ENCODE assay signal across 24 mouse cellular contexts in genomic region chr10:97028776-97029175, GRCm38 (mm10).
DNase-seq lines count a peak whose midpoint lies in the region; ATAC-seq and TF ChIP-seq lines count a peak whose summit lies in the region.
"Had no signal": no experiment of that assay in that cellular context is flagged by ENCODE, and none has a peak within 500 bp of the region (broad histone marks: within the 10 kb centered on the region; RNA-seq: fewer than 3 reads in every experiment).

No protein-coding gene starts in this region.

- no peak overlapping the region for H3K27ac ChIP-seq in forebrain, postnatal 0 days (ENCODE audit: low read depth, low read length)
- no peak overlapping the region for H3K27ac ChIP-seq in forebrain, embryonic 10.5 days
- no peak overlapping the region for H3K27ac ChIP-seq in midbrain, embryonic 11.5 days (ENCODE audit: low read depth, low read length)
- H3K27ac ChIP-seq in midbrain, embryonic 16.5 days (ENCODE audit: low read length) = no peak overlapping the region
- H3K27ac ChIP-seq: gastrocnemius, adult 2 months; hindbrain, embryonic 13.5 days had no signal

- no peaks in the 10 kb centered on the region for H3K4me1 ChIP-seq in forebrain, postnatal 0 days (ENCODE audit: insufficient read depth)
- H3K4me1 ChIP-seq in forebrain, embryonic 10.5 days = no peaks in the 10 kb centered on the region
- H3K4me1 ChIP-seq in midbrain, embryonic 11.5 days (ENCODE audit: control insufficient read depth, insufficient read depth, low read length) = no peaks in the 10 kb centered on the region
- no peaks in the 10 kb centered on the region for H3K4me1 ChIP-seq in midbrain, embryonic 16.5 days (ENCODE audit: control insufficient read depth, insufficient read depth, low read length)
- H3K4me1 ChIP-seq: hindbrain, embryonic 13.5 days had no signal

- no peak overlapping the region for H3K9ac ChIP-seq in forebrain, postnatal 0 days
- H3K9ac ChIP-seq in midbrain, embryonic 11.5 days (ENCODE audit: low read length) = no peak overlapping the region
- H3K9ac ChIP-seq in midbrain, embryonic 16.5 days (ENCODE audit: low read depth, low read length) = no peak overlapping the region
- H3K9ac ChIP-seq: hindbrain, embryonic 13.5 days had no signal

- H3K9me3 ChIP-seq in forebrain, postnatal 0 days (ENCODE audit: low read length) = no peaks in the 10 kb centered on the region
- no peaks in the 10 kb centered on the region for H3K9me3 ChIP-seq in forebrain, embryonic 10.5 days
- H3K9me3 ChIP-seq in midbrain, embryonic 11.5 days (ENCODE audit: control insufficient read depth, low read length) = no peaks in the 10 kb centered on the region
- no peaks in the 10 kb centered on the region for H3K9me3 ChIP-seq in midbrain, embryonic 16.5 days (replicated peaks; ENCODE audit: control insufficient read depth, low read length, poor library complexity, severe bottlenecking)
- H3K9me3 ChIP-seq: hindbrain, embryonic 13.5 days had no signal

- H3K36me3 ChIP-seq in forebrain, postnatal 0 days (ENCODE audit: insufficient read depth) = no peaks in the 10 kb centered on the region
- no peaks in the 10 kb centered on the region for H3K36me3 ChIP-seq in forebrain, embryonic 10.5 days (replicated peaks)
- H3K36me3 ChIP-seq in midbrain, embryonic 11.5 days (ENCODE audit: control insufficient read depth, insufficient read depth, low read length) = no peaks in the 10 kb centered on the region
- no peaks in the 10 kb centered on the region for H3K36me3 ChIP-seq in midbrain, embryonic 16.5 days (ENCODE audit: control insufficient read depth, insufficient read depth, low read length)
- H3K36me3 ChIP-seq: hindbrain, embryonic 13.5 days had no signal

- ATAC-seq in forebrain, postnatal 0 days = no peak
- no peak for ATAC-seq in midbrain, embryonic 11.5 days (ENCODE audit: low FRiP score)
- ATAC-seq in midbrain, embryonic 16.5 days = no peak
- ATAC-seq: activated CD4-positive, CD25-positive, alpha-beta regulatory T cell, adult 4 months; CD4-positive, CD25-positive, alpha-beta regulatory T cell, adult 4 months; forebrain, embryonic 16.5 days; hindbrain, embryonic 16.5 days; inflammation-experienced regulatory T-cells, adult 6 months; intestine, embryonic 16.5 days had no signal

- 44% methylated on average over 5 of the region's 5 CpGs for WGBS in forebrain, postnatal 0 days
- 92% methylated on average over 5 of the region's 5 CpGs for WGBS in forebrain, embryonic 10.5 days
- 95% methylated on average over 5 of the region's 5 CpGs for WGBS in midbrain, embryonic 11.5 days
- 86% methylated on average over 5 of the region's 5 CpGs for WGBS in midbrain, embryonic 16.5 days

- H3K4me2 ChIP-seq in forebrain, postnatal 0 days (ENCODE audit: low read depth) = no peak overlapping the region
- no peak overlapping the region for H3K4me2 ChIP-seq in midbrain, embryonic 11.5 days
- no peak overlapping the region for H3K4me2 ChIP-seq in midbrain, embryonic 16.5 days (ENCODE audit: low read length)
- H3K4me2 ChIP-seq: heart, embryonic 11.5 days; hindbrain, embryonic 13.5 days had no signal

- no peak for TF ChIP-seq CTCF in forebrain, postnatal 0 days (IDR thresholded peaks at IDR 0.05; ENCODE audit: low read depth)

- no peaks in the 10 kb centered on the region for H3K27me3 ChIP-seq in forebrain, postnatal 0 days (ENCODE audit: insufficient read depth, low read length)
- no peaks in the 10 kb centered on the region for H3K27me3 ChIP-seq in forebrain, embryonic 10.5 days (ENCODE audit: poor library complexity, severe bottlenecking)
- no peaks in the 10 kb centered on the region for H3K27me3 ChIP-seq in midbrain, embryonic 11.5 days (ENCODE audit: control insufficient read depth, insufficient read depth, low read length)
- H3K27me3 ChIP-seq in midbrain, embryonic 16.5 days (ENCODE audit: control insufficient read depth, insufficient read depth, low read depth, low read length) = no peaks in the 10 kb centered on the region
- H3K27me3 ChIP-seq: hindbrain, embryonic 13.5 days had no signal

- DNase-seq in forebrain, postnatal 0 days = peak; percentile 22
- DNase-seq in forebrain, embryonic 10.5 days (ENCODE audit: extremely low spot score, low spot score) = no peak
- DNase-seq in midbrain, embryonic 11.5 days (ENCODE audit: low spot score, missing footprints) = peak; percentile 60
- peak; percentile 52 for DNase-seq in retina, postnatal 1 day
- DNase-seq in retina, embryonic 14.5 days (ENCODE audit: low spot score) = no peak
- DNase-seq in right cerebral cortex, adult 2 months (ENCODE audit: low spot score in 2 of 2) = no peak
- DNase-seq: adrenal gland, postnatal 10 days; adrenal gland, postnatal 36 days; cerebellum, adult 11 months; cerebellum, adult 2 months; cerebellum, adult 9-11 months; cerebellum, postnatal 36 days; gastrocnemius, adult 2 months; gastrocnemius, postnatal 14 days; heart, adult 11 months had no signal

- H3K4me3 ChIP-seq in forebrain, postnatal 0 days (ENCODE audit: low read depth, low read length) = no peak overlapping the region
- no peak overlapping the region for H3K4me3 ChIP-seq in forebrain, embryonic 10.5 days
- no peak overlapping the region for H3K4me3 ChIP-seq in midbrain, embryonic 11.5 days (ENCODE audit: low read depth, low read length)
- no peak overlapping the region for H3K4me3 ChIP-seq in midbrain, embryonic 16.5 days (ENCODE audit: low read depth, low read length)
- H3K4me3 ChIP-seq: gastrocnemius, adult 2 months; hindbrain, embryonic 13.5 days had no signal

Comparison
In these comparisons a context has a peak if more than half of its experiments do, and no peak if none do; other contexts are left out.
1. DNase-seq: peak in forebrain, postnatal 0 days (single experiment), midbrain, embryonic 11.5 days (single experiment) and retina, postnatal 1 day (single experiment); none in forebrain, embryonic 10.5 days (single experiment), retina, embryonic 14.5 days (single experiment) and right cerebral cortex, adult 2 months (0 of 2).